Mouse (Mus musculus): Measurements from ENCODE around the gene Ebf3.

DNA sequence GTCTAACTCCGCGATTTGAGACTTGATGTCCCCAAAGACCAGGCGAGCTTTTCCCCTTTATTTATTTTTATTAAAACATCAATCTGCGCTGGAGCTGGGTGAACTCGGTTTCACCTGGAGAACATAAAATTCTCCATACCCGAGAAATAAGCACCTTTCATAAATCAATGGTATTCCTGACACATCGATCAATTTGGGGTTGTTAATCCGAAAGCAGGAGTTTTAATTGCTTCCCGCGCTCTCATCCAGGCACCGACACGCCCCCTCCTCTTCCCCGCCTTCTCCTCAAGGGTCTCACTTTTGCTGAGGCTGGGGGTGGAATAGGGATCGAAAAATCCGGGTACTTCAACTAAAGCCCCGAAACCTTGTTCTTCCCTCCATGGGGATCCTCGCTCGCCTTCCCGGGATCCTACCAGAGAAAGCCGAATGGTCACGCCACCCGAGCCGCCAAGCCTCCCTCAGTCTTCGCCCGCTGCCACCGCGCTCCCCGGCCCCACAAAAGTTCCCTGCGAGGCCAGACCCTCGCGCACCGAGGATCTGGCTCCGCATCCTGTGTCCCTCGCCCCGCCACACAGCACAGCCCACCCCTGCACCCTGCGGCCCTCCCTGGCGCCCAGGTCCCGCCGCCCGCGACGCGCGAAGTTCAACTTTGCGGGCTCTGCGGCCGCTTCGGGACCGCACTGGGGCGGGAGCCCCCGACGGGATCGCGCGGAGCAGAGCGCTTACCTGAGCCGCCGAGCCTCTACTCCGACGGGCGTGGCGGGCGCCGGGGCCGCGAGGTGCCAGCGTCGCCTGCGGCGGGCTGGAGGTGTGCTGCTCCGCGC lies 7.9 kb upstream of the Ebf3 start:
- no peak for TF ChIP-seq CTCF (IDR thresholded peaks at IDR 0.05; ENCODE audit: low read depth)
- TF ChIP-seq EP300 (IDR thresholded peaks at IDR 0.05; ENCODE audit: low read depth): no peak
